Mouse (Mus musculus) naive thymus-derived CD4-positive, alpha-beta T cell, adult 2 months (primary cell): ENCODE data around the gene Caprin1.

Experiments used
- DNase-seq: peaks from one replicate; pipeline ENCODE4 v3.0.0-alpha.2; 2011; ENCODE audit warnings: low read depth

The Caprin1 gene

DNA sequence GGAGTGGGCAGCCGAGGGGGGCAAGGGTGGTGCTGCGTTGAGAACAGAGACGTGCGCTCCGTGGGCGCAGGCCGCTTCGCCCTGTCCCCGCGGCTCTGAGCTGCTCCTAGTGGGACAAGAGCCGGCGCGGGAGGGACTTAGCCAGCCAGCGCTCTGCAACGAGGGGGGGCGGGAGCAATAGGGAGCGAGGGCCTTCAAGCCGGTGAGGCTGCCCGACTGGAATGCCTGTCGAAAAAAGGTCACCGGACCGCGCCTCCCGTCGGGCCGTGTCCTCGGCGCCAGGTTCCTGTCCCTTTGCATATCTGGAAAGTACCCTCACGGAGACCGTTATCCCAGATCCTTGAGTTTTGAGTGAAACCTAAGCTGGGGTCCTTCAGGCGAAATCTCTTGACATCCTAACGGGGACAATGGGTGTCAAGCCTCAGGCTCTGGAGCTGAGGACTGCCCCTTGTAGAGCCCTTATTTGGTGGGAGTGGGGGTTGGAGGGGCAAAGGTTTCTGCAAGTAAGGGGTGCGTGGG lies at the start of gene Caprin1:
Gene Caprin1, minus strand, starts transcription at position 159 of the 519 bp plus-strand sequence.
- DNase-seq: peak; percentile 94

DNA sequence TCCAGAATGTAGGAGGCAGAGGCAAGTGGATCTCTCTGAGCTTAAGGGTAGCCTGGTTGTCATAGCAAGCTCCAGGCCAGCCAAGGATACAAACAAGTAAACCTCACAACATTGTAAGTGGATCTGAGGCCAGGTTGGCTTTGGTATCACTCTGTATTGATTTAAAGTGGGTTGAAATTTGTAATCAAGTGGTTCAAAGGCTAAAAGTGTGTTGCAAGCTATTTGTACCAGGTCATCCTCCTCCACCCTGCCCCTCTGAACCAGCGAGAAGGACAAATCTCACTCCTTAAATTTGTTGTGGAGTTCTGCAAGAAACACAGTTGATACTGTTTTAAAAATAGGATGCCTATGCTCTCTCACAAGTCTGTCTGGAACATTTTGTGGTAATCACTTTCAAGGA lies 49.4 kb upstream of the Caprin1 start:
- DNase-seq: no peak

DNA sequence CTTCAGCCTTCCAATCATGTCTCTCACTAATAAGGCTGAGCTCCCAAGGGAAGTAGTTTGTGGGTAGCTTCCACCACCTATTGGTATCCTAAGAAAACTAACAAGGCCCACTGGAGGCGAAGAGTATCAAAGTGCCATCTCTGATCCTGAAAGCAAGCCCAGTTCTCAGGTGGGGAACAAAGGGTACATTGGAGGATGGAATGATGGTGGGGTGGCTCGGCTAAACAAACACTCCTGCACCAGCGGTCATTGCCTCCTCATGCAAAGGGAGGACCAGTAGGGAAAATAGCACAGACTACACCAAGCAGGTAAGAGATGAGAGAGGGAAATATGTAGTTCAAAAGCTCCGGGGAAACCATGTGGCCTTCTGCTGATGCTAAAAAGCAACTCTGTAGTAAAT lies 48.8 kb upstream of the Caprin1 start:
- no peak for DNase-seq

DNA sequence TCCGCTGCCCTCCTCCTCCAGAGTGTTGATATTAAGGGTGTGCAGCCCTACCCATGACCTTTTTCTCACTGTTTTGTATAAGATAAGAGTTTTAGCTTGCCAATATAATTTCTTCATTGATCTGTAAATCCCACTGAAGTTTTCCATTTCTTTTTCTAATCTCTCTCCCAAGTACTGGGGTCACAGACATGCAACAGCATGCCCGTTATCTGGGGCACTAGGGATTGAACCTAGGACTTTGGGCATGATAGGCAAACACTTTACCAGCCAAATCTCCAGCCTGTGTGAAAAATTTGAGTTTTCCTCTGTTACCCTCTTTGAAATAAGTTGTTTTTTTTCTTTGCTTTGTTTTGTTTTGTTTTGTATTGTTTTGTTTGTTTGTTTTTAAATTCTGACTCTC lies 46.6 kb upstream of the Caprin1 start:
- no peak for DNase-seq

DNA sequence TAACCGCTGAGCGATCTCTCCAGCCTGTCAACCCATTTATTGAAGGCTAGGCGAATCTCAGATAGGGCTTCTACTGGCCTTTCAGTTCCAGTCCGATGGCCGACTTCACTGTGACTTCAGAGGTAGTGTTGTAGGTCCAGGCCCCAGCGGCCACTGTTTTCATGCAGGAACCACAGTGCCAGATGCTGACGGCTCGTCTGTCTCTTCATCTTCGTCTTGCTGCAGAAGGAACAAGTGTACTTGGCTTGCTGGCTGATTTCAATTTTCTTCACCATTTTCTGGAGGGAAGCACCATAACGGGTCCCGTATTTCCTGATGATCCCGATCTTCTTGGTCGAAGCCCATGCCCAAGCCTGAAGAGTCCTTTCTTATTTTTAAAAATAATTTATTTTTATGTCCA lies 45.9 kb upstream of the Caprin1 start:
- no peak for DNase-seq

DNA sequence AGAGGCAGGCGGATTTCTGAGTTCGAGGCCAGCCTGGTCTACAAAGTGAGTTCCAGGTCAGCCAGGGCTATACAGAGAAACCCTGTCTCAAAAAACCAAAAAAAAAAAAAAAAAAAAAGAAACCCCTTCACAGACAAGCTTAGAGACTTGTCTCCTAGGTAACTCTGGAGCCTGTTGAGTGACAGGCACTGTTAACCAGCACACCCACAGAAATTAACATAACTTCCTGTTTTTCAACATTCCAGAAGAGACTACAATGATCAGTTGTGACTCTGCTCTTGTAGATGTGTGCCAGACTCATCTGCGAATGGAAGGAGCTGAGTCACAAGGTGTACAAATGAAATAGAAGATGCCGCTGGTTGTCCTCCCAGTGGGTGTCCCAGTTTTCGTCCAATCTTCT lies 44.9 kb upstream of the Caprin1 start:
- no peak for DNase-seq

DNA sequence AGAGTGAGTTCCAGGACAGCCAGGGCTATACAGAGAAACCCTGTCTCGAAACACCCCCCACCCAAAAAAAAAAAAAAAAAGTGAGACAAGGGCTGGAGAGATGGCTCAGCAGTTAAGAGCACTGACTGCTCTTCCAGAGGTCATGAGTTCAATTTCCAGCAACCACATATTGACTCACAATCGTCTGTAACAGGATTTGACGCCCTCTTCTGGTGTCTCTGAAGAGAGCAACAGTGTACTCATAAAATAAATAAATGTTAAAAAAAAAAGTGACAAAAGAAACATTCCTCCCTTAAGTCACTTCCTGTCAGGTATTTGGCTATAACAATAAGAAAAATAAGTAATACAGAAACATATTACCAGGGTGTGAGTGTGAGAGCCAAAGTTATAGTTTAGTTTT lies 41.0 kb upstream of the Caprin1 start:
- DNase-seq: no peak

DNA sequence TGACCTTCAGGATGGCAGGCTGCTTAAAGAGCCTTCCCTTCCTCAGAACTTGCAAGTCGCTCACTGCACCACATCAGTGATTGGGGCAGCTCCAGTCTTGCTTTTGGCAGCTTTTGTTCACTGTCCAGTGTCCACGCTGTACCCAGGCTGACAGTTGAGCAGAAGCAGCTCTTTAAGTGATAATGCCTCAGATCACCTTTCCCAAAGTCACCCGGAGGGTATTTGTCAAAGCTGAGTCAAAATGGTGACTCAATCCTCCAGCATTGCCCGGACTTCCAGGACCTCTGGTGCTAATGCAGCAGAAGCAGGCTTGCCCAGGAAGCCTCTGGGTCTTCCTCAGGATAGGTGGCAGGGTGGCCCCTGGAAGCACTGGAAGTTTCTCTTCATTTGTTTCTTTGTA lies 39.7 kb upstream of the Caprin1 start:
- no peak for DNase-seq

DNA sequence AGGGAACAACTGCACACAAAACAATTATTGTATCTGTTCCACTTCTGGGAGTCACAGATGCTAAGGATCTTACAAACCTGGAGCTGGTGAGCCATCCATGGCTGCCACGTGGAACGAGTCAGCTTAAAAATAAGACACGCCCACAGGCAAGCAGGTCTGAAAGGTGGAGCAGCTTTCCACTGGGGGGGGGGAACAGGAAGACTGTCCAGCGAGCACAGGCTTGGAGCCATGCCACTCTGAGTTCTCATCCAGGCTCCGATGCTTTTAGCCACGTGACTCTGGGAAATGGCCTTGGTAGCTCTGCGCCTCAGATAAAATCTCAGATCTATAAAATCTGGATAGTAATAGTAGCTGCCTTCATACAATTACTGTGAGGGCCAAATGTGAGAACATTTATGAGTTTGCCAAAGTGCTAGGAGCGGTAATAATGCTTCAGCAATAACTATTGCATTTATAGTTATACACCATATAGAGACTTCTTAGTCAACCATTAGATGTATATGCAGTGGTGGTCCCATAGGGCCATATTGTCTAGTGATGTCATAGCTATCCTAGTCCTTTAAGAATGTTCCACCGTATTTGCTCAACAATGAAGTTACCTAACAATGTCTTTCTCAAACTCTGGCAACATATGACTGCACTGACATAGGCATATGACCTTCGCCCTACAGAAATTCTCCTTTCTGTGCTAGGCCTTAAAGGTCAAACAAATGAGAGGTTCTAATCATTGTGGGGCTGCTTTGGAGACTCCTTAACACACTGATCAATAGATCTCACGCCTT lies 38.4 kb upstream of the Caprin1 start:
- no peak for DNase-seq

DNA sequence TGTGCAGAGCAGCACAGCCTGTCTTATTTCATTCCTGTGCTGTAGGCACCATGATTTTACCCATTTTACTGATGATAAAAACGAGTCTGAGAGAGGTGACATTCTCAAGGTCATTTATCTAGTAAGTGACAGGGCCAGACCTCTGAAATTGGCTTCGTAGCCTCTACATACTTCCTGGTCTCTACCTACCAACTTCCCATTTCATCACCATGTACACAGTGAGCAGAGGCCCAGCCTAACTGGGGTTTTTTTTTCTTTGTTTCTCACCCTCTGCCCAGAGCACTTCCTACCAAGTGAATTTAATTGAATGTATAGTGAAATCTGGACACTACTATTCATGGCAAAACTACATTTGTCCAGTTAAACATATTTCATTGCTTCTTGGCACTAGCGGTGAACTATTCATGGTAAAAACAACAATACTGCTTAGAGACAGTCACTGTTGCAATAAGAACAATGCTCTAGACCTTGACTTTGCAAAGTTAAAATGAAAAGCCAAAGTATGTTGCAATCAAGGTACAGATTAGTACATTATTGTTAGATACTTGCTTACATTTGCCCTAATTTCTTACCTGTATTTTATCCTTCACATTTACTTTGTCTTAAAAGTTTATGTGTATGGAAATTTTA lies 36.5 kb upstream of the Caprin1 start:
- DNase-seq: no peak

DNA sequence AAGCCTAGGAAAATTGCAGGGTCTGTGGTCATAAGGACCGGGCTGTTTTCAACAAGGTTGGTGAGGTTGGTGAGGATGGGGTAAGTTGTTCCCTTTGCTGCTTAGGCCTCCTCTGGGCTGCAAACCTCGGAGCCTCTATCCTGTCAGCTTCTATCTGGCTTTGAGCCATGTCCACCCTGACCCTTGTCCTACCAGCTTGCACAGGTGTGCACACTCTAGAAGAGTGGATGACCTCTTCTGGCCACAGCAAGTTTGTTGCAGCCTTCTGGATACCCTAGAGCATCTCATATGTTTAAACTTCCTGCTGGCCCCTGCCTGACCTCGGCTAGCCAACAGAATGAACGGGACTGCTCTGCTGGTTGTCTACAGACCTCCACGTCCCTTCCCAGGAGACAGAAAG lies 35.5 kb upstream of the Caprin1 start:
- DNase-seq: no peak

DNA sequence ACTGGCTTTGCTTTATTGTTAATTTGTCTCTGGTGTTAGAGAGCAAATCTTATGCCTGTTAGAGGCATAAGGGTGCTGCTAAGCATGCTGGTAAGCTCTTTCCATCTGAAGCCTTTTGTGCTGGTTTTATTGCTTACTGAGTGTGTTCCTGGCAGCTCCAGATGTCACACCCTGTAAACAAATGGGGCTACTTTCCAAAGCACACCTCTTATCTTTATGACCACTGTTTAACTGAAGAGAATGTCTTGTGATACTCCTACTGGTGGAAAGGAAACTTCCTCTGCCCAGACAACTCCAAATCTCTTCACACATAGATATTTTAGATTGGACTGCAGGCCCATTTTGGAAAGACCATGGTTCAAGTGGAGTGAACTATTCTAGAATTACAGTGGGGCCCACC lies 31.5 kb upstream of the Caprin1 start:
- no peak for DNase-seq

DNA sequence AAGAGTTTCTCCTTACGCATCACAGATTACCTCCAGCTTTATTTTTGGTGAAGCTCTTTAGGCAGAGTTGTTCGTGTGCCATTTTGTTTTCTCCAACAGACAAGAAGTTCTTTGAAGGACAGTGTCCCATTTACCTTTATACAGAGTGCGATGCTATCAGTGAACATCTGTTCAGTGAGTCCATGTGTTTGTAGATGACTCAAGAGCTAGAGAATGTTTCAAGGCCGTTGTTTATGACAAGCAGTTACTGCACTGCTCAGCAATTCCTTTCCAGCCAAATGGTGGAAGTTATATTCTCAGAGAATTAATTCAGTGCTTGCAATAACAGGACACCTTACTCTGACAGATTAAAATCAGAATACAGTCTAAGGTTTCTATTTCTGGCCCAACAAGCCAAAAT lies 27.5 kb upstream of the Caprin1 start:
- no peak for DNase-seq

DNA sequence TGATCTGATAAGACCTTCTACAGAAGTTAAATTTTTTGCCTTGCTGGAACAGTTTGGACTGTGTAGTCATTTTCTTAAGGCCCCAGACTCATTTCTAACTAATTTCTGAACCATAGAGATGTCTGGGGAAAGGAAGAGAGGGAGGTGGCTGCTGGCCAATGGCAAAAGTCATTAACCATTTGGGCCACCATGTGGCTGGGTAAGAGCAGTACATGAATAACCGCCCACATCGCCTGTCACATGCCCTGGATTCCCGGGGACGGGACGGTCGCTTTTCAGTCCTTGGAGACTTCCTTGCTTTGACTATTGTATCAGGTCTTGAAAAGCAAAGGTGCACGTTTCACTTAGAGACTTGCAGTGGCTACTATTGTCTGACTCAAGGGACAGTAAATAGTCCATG lies 25.1 kb upstream of the Caprin1 start:
- DNase-seq: no peak

DNA sequence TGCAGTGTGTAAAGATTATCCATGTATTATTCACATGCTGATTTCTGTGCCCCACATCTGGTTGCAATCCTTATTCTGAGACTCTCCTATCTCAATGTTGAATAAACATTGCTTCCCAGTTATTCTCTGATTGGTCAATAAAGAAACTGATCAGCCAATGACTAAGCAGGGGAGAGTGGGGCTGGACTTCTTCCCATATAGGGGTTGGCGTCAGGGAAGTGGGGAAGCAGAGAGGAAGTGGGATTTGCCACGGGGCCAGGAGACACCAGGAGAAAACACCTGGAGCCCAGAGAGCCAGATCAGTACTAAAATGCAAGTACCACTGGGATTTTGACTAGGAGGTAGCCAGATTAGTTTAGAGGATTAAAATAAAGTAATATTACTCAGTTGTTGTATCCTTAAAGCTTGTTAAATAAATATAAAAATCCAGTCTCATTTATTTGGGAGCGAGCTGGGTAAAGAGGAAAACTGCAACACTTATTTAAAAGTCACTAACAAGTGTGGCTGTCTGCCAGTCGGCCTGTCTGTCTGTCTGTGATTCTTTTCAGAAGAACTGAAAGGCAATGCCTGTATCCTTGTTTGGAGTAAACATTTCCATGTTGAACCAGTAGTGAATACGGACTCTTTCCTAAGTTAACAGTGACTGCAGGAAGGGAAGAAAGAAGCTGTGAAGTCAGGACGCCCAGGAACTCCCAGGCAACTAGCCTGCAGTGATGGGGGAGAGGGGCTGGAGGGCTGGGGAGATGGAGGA lies 19.9 kb upstream of the Caprin1 start:
- DNase-seq: no peak

DNA sequence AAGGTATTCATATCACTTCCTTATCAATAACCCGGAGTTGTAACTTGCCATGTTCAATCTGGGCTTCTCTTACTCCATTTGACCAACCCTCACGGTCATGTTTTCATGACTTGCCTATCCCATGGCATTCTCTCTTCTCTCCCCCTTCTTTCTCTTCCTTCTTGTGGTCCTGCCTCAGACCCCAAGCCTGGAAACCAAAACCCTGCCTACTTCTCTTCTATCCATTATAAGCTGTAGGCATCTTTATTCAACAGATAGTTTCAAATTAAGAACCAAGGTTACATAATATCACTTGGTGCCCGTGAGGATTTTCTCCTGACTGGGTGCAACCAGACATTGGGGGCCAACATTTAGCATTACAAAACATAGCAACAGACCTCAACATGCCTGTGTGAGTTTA lies 18.5 kb upstream of the Caprin1 start:
- DNase-seq: no peak

DNA sequence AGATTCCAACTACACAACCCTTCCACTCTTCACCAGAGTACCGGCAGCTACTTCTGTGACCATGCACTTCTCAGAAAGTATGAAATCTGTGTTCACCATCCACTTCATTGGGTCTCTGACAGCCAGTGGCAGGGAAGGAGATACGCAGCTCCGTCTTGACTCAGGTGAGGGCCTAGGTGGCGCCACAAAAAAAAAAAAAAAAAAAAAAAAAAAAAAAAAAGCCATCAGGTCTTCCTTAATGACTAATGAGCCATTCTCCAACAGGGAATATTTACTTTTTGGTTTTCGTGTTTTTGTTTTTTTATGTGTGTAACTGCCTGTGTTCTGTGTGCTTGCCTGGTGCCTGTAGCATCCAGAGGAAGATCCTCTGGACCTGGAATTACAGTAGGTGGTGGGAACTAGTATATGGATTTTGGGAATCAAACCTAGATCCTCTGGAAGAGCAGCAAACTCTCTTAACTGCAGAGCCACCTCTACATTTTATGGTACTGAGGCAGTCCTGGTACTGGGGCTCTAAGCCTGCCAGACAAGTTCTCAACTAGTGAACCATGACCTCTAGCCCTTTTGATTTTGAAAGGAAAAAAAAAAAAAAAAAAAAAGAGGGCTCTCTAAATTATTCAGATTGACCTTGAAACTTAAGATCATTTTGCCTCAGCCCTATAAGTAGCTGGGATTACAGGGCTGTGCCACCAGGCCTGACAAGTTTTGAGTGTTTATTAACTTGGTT lies 14.2 kb upstream of the Caprin1 start:
- DNase-seq: no peak

DNA sequence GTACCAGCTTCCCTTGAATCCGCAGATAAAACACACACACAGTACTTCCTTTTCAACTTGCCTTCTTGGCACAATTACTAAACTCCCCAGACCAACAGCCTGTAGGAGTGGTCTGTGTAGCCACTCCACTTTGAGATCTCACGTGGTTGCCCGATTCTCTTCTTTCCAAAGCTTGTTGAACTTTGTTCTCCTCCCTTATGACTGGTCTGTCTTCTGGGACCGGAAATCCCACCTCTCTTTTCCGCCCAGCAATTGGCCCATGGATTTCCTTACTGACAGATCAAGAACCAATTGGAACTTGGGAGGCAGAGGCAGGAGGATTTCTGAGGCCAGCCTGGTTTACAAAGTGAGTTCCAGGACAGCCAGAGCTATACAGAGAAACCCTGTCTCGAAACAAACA lies 13.0 kb upstream of the Caprin1 start:
- DNase-seq: no peak

DNA sequence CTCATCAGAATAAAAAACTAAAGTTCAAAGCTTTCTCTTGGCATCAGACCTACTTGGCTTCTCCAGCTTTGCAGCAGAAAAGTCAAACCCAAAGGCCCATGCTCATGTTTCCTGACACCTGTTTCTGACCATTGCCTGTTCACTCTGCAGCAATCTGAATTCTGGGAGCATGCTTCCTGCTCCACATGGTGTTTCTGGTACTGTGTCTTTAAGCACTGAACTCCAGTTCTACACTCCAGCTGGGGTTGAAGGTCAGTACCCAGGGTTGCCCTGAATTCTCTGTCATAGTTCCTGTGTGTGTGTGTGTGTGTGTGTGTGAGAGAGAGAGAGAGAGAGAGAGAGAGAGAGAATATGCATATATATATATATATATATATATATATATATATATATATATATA lies 11.0 kb upstream of the Caprin1 start:
- DNase-seq: no peak

DNA sequence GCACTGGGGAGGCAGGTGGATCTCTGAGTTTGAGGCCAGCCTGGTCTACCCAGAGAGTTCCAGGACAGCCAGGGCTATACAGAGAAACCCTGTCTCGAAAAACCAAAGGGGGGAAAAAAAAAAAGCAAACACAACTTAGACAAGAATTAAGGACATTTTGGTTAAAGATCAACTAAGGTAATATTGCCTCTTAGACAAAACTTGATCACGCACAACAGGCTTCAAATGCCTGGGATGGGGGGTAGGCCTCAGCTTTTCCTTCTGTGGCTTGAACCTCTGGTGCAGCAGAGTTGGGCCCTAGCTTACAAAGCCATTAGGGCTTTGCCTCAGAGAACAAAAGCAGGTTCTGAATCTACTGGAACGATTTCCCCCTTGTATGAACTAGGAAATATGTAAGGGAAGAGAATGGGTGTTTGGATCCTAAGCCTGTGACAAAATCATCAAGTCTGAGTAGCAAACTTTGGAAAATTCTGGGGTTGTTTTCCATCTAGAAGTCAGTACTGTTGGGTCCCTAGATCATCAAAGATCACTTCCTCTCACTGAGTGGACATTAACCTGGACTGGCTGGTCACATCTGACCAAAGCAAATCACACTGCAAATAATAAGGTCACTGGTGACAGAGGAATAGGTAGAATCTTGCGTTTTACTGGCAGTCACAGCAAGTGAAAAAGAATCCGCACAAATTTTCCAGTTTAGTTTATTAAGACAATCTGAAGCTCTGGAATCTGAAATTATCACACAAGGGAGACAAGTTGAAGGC lies 6.5 kb upstream of the Caprin1 start:
- DNase-seq: no peak

DNA sequence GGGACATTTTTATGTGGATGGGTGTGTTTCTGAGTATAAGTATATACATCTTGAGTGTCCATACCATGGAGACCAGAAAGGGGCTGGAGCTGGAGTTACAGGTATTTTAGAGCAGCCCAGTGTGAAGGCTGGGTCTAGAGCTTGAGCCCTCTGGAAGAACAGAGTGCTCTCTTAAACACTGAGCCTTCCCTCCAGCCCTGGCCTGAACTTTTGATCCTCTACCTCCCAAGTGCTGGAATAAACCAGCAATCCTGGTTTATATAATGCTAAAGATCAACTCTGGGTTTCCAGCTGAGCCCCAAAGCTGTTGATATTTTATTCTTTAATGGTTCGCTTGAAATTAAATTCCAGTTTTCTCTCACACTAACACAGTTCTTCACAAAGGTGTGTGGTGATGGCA lies 5.0 kb upstream of the Caprin1 start:
- DNase-seq: no peak
